Mouse (Mus musculus): Measurements from ENCODE around the gene Smyd4.

Gene Smyd4

DNA sequence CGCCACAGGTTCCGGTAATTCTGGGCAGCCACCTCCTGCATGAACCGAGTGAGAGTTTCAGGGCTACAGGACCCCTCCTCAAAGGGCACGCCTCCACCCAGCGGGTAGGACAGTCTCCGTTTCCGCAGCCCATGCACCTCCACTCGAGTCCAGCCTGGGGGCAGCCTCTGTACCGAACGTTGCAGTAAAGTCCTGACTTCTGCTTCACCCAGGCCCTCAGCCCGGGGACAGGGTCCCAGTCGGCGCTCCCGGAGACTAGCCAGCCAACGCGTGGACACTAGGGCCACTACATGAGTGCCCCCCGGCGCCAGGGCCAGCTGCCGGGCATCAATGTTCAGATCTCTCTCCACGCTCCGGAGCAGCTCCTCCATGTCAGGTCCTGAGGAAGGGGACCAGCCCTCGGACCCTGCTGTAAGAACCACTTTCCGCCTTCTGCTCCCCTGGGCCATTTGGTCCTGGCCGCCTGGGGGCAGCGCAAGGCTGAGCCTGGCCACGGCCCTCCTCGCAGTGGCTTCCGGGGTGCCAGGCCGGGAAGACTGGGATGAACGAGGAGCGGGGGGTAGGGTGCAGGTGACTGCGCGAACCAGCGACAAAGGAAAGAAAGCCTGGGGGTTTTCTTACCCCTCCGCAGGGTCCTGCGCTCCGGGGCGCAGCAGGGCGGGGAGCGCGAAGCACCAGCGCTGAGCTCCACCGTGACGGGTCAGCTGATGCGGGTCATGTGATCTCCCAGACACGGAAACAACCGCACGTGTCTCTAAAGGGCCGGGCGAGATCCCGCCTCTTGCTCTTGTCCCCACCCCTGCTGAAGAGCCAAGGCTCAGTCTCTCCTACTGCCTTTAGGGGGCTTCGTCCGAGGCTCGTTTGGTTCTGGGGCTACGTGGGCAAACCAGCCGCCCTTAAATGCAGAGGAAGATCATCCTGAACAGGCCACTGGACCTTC is 106.0 kb downstream of the Smyd4 start, which contains the start of gene Wdr81:
Wdr81 (minus strand) TSS at position 727 of the 940 bp plus-strand sequence.
- DNase-seq = peak; percentile 90
